Mouse (Mus musculus) retina, adult 2 months (tissue): ENCODE results near the gene Tmem161b.
"Not testable (repeated sequence)": the region's sequence is repeated elsewhere in the genome, so short reads cannot be mapped to it uniquely, and the experiment has no call there.

Experiments used
- DNase-seq: peaks from one replicate; pipeline ENCODE4 v3.0.0-alpha.2; 2012; ENCODE audit warnings: low read depth, low spot score

The Tmem161b gene

GRCm38 (mm10) chr13:84221820-84222681, at the start of gene Tmem161b:
Gene Tmem161b, plus strand, starts transcription at chr13:84222296.
- DNase-seq, result peak; percentile 83

- not testable (repeated sequence) for DNase-seq
Observed at GRCm38 (mm10) chr13:84185835-84186234, 36.3 kb upstream of the Tmem161b start.

- no peak for DNase-seq
Observed at GRCm38 (mm10) chr13:84192723-84193122, 29.4 kb upstream of the Tmem161b start.

GRCm38 (mm10) chr13:84222682-84222992, 541 bp downstream of the Tmem161b start:
- no peak for DNase-seq

- no peak for DNase-seq
Observed at GRCm38 (mm10) chr13:84223018-84223417, 922 bp downstream of the Tmem161b start.

GRCm38 (mm10) chr13:84234019-84234418, 11.9 kb downstream of the Tmem161b start:
- no peak for DNase-seq

- no peak for DNase-seq
Observed at GRCm38 (mm10) chr13:84236768-84237167, 14.7 kb downstream of the Tmem161b start.

GRCm38 (mm10) chr13:84238184-84238583, 16.1 kb downstream of the Tmem161b start:
- DNase-seq, result no peak

- no peak for DNase-seq
Observed at GRCm38 (mm10) chr13:84248065-84248464, 26.0 kb downstream of the Tmem161b start.

- no peak for DNase-seq
Observed at GRCm38 (mm10) chr13:84251295-84251694, 29.2 kb downstream of the Tmem161b start.

GRCm38 (mm10) chr13:84255047-84255446, 33.0 kb downstream of the Tmem161b start:
- no peak for DNase-seq

GRCm38 (mm10) chr13:84264418-84264817, 42.3 kb downstream of the Tmem161b start:
- not testable (repeated sequence) for DNase-seq

GRCm38 (mm10) chr13:84276246-84276645, 54.1 kb downstream of the Tmem161b start:
- no peak for DNase-seq

GRCm38 (mm10) chr13:84280352-84280751, 58.3 kb downstream of the Tmem161b start:
- no peak for DNase-seq

GRCm38 (mm10) chr13:84282966-84283365, 60.9 kb downstream of the Tmem161b start:
- no peak for DNase-seq

GRCm38 (mm10) chr13:84284764-84285558, 62.9 kb downstream of the Tmem161b start:
- no peak for DNase-seq

- no peak for DNase-seq
Observed at GRCm38 (mm10) chr13:84285559-84285945, 63.5 kb downstream of the Tmem161b start.

GRCm38 (mm10) chr13:84299445-84300053, 77.5 kb downstream of the Tmem161b start:
- no peak for DNase-seq

GRCm38 (mm10) chr13:84343272-84343671, 121.2 kb downstream of the Tmem161b start:
- no peak for DNase-seq

GRCm38 (mm10) chr13:84343691-84344495, 121.8 kb downstream of the Tmem161b start:
- no peak for DNase-seq

- DNase-seq, result no peak
Observed at GRCm38 (mm10) chr13:84344711-84345110, 122.6 kb downstream of the Tmem161b start.
